In genomic region chr6:17358896-17359690, GRCm38 (mm10) we compare ENCODE assay signal across 8 mouse cellular contexts. TPM values are rescaled to one million over a fixed set of nuclear protein-coding genes. Genes with fewer than 3 reads are reported as not detected.
DNase-seq lines count a peak whose midpoint lies in the region; ATAC-seq and TF ChIP-seq lines count a peak whose summit lies in the region.

No protein-coding gene starts in this region.

- 13% methylated on average over 6 of the region's 6 CpGs for WGBS in heart, embryonic 12.5 days
- 20% methylated on average over 6 of the region's 6 CpGs for WGBS in forebrain, embryonic 11.5 days
- WGBS in intestine, postnatal 0 days: 15% methylated on average over 6 of the region's 6 CpGs
- 9% methylated on average over 6 of the region's 6 CpGs for WGBS in small intestine, adult 2 months

- H3K36me3 ChIP-seq in heart, embryonic 12.5 days: no peaks in the 10 kb centered on the region
- H3K36me3 ChIP-seq in forebrain, embryonic 11.5 days (ENCODE audit: control insufficient read depth, insufficient read depth, low read length): no peaks in the 10 kb centered on the region
- H3K36me3 ChIP-seq in intestine, postnatal 0 days (ENCODE audit: control insufficient read depth, insufficient read depth): no peaks in the 10 kb centered on the region
- H3K36me3 ChIP-seq in small intestine, adult 2 months (ENCODE audit: control insufficient read depth, insufficient read depth, low read length): no peaks in the 10 kb centered on the region

- H3K9me3 ChIP-seq in heart, embryonic 12.5 days (replicated peaks): no peaks in the 10 kb centered on the region
- no peaks in the 10 kb centered on the region for H3K9me3 ChIP-seq in forebrain, embryonic 11.5 days (ENCODE audit: control insufficient read depth, low read length)
- no peaks in the 10 kb centered on the region for H3K9me3 ChIP-seq in intestine, postnatal 0 days (ENCODE audit: control insufficient read depth)

- peak; percentile 87 for TF ChIP-seq CTCF in intestine, postnatal 0 days (IDR thresholded peaks at IDR 0.05; ENCODE audit: low read depth)
- TF ChIP-seq CTCF in small intestine, adult 2 months (IDR thresholded peaks at IDR 0.05; ENCODE audit: extremely low read depth, insufficient read length, insufficient replicate concordance, low read depth, low read length): peak; percentile 27; the same call in 1 of the 2 replicates

- no peak for ATAC-seq in heart, embryonic 12.5 days (ENCODE audit: insufficient number of reproducible peaks, low FRiP score)
- ATAC-seq in forebrain, embryonic 11.5 days (replicated peaks; ENCODE audit: low FRiP score): peak; percentile 53; the same call in 1 of the 2 replicates
- no peak for ATAC-seq in intestine, postnatal 0 days

- DNase-seq in heart, adult 8-10 months (ENCODE audit: low spot score): peak; percentile 57
- peak; percentile 29 for DNase-seq in CD4-positive helper T cell, adult 2 months (ENCODE audit: low read depth, low spot score)
- DNase-seq in brain, adult 2 months (ENCODE audit: low read depth, low spot score): peak; percentile 80
- no peak for DNase-seq in forebrain, embryonic 11.5 days (ENCODE audit: low spot score)
- peak; percentile 67 for DNase-seq in lung, postnatal 25 days (ENCODE audit: low spot score)

- no peak overlapping the region for H3K9ac ChIP-seq in heart, embryonic 12.5 days
- H3K9ac ChIP-seq in forebrain, embryonic 11.5 days (ENCODE audit: low read length): no peak overlapping the region
- H3K9ac ChIP-seq in intestine, postnatal 0 days (ENCODE audit: low read depth, low read length): no peak overlapping the region

- TF ChIP-seq POLR2A in small intestine, adult 2 months (IDR thresholded peaks at IDR 0.05; ENCODE audit: low read depth, low read length): no peak

- no peak overlapping the region for H3K4me2 ChIP-seq in heart, embryonic 12.5 days
- no peak overlapping the region for H3K4me2 ChIP-seq in forebrain, embryonic 11.5 days (ENCODE audit: low read depth, low read length, severe bottlenecking)
- H3K4me2 ChIP-seq in intestine, postnatal 0 days (replicated peaks; ENCODE audit: low read depth): no peak overlapping the region

- H3K4me3 ChIP-seq in heart, embryonic 12.5 days: no peak overlapping the region
- H3K4me3 ChIP-seq in forebrain, embryonic 11.5 days (ENCODE audit: low read depth, low read length): no peak overlapping the region
- no peak overlapping the region for H3K4me3 ChIP-seq in intestine, postnatal 0 days (ENCODE audit: low read depth, low read length)
- H3K4me3 ChIP-seq in small intestine, adult 2 months (ENCODE audit: low read depth, low read length): no peak overlapping the region

- H3K4me1 ChIP-seq in heart, embryonic 12.5 days (replicated peaks): no peaks in the 10 kb centered on the region; the same call in 1 of the 2 replicates
- H3K4me1 ChIP-seq in forebrain, embryonic 11.5 days (replicated peaks; ENCODE audit: control insufficient read depth, insufficient read depth, low read length): no peaks in the 10 kb centered on the region
- H3K4me1 ChIP-seq in intestine, postnatal 0 days (replicated peaks; ENCODE audit: control insufficient read depth, insufficient read depth, low read length): no peaks in the 10 kb centered on the region
- no peaks in the 10 kb centered on the region for H3K4me1 ChIP-seq in small intestine, adult 2 months (ENCODE audit: control insufficient read depth, insufficient read depth, insufficient read length, low read length)

- H3K27ac ChIP-seq in heart, embryonic 12.5 days (ENCODE audit: poor library complexity, severe bottlenecking): no peak overlapping the region
- no peak overlapping the region for H3K27ac ChIP-seq in forebrain, embryonic 11.5 days (ENCODE audit: low read depth, low read length)
- H3K27ac ChIP-seq in intestine, postnatal 0 days (ENCODE audit: low read depth, low read length): no peak overlapping the region
- no peak overlapping the region for H3K27ac ChIP-seq in small intestine, adult 2 months (ENCODE audit: insufficient read depth, low read depth, low read length)

- peaks cover 5% of the 10 kb centered on the region; the same call in 1 of the 2 replicates for H3K27me3 ChIP-seq in heart, embryonic 12.5 days (replicated peaks)
- H3K27me3 ChIP-seq in forebrain, embryonic 11.5 days (ENCODE audit: control insufficient read depth, insufficient read depth, low read length): no peaks in the 10 kb centered on the region
- no peaks in the 10 kb centered on the region for H3K27me3 ChIP-seq in intestine, postnatal 0 days (replicated peaks; ENCODE audit: control insufficient read depth, insufficient read depth, low read length)
- H3K27me3 ChIP-seq in small intestine, adult 2 months (ENCODE audit: control insufficient read depth, insufficient read depth, low read length): no peaks in the 10 kb centered on the region

RNA-seq across cellular contexts. Expression of gene Cav1, which starts 53.0 kb away (rescaled TPM):
- 100 to 1,000 TPM; 156 to 240 (median 203) TPM for total RNA-seq in heart, adult 8-10 months (2022)
- polyA plus RNA-seq in heart, embryonic 12.5 days (2016; fragmentation: Nextera tagmentation; extraction: Ambion mirVana): 67.2 and 75.0 TPM in 2 replicates
- 6.7 and 8.2 TPM in 2 replicates for polyA plus RNA-seq in forebrain, embryonic 11.5 days (2014; fragmentation: Nextera tagmentation; extraction: Ambion mirVana)
- 141 and 154 TPM in 2 replicates for polyA plus RNA-seq in intestine, postnatal 0 days (2015; fragmentation: Nextera tagmentation; extraction: Ambion mirVana)
- 68.9 and 95.8 TPM in 2 replicates for polyA plus RNA-seq in small intestine, adult 2 months (2012; rRNA removed)
